Mouse (Mus musculus) forebrain, embryonic 15.5 days (tissue): Measurements from ENCODE around the gene Tmtc4. TPM values are rescaled to one million over a fixed set of nuclear protein-coding genes. Genes with fewer than 3 reads are reported as not detected.

Experiments used
- ATAC-seq: fragments of 200-750 bp; cut with Nextera tagmentation; replicated peaks from 2 replicates; pipeline ENCODE4 v1.8.0; 2017; ENCODE audit warnings: mild to moderate bottlenecking, moderate TSS enrichment, moderate library complexity
- H3K27ac ChIP-seq: fragments of 300-500 bp; sonication (generic); replicated peaks from 2 replicates; pipeline ENCODE4 v1.5.1; 2015; ENCODE audit warnings: mild to moderate bottlenecking, inconsistent platforms
- H3K27me3 ChIP-seq: fragments of 300-500 bp; sonication (generic); 2 replicates; pipeline ENCODE4 v1.6.1; 2015; ENCODE audit warnings: inconsistent platforms
- H3K36me3 ChIP-seq: fragments of 300-500 bp; sonication (generic); 2 replicates; pipeline ENCODE4 v1.6.1; 2015; ENCODE audit warnings: mild to moderate bottlenecking, inconsistent platforms
- H3K4me1 ChIP-seq: fragments of 300-500 bp; sonication (generic); 2 replicates; pipeline ENCODE4 v1.6.1; 2015; ENCODE audit warnings: inconsistent platforms
- H3K4me2 ChIP-seq: fragments of 300-500 bp; sonication (generic); replicated peaks from 2 replicates; pipeline ENCODE4 v1.6.1; 2015; ENCODE audit warnings: mild to moderate bottlenecking, inconsistent platforms
- H3K4me3 ChIP-seq: fragments of 300-500 bp; sonication (generic); 2 replicates; pipeline ENCODE4 v1.5.1; 2015; ENCODE audit warnings: mild to moderate bottlenecking, inconsistent platforms
- H3K9ac ChIP-seq: fragments of 300-500 bp; sonication (generic); replicated peaks from 2 replicates; pipeline ENCODE4 v1.6.1; 2015; ENCODE audit warnings: mild to moderate bottlenecking, inconsistent platforms
- H3K9me3 ChIP-seq: fragments of 300-500 bp; sonication (generic); 2 replicates; pipeline ENCODE4 v1.6.1; 2016; ENCODE audit warnings: inconsistent platforms
- WGBS: fragments of 180-500 bp; shearing (Covaris S2); methylation state at CpG from one replicate; pipeline ENCODE4 v1.1.7; 2015; ENCODE audit warnings: mixed read lengths; 5-methylcytosine and 5-hydroxymethylcytosine counted together
- polyA plus RNA-seq: library from polyadenylated mRNA; unstranded; fragments of >200 nt; fragmentation: Nextera tagmentation; extraction: Ambion mirVana; gene quantifications from 2 replicates; pipeline ENCODE4 v1.2.1, GENCODE M21; 2015

The Tmtc4 gene
- polyA plus RNA-seq, 1 experiment from 2014 or later = 39.1 TPM

- peak; percentile 83 for ATAC-seq
Observed at GRCm38 (mm10) chr14:122912812-122913498, 70.9 kb downstream of the Tmtc4 start.

GRCm38 (mm10) chr14:122912137-122912536 lies 71.7 kb downstream of the Tmtc4 start:
- Histone ChIP-seq H3K9ac (no peak overlapping the region), H3K36me3 (0 out of 2 replicates have a peak, but pooled peaks cover 3% of the 10 kb centered on the region), H3K27me3 (peaks cover 12% of the 10 kb centered on the region; the same call in 1 of the 2 replicates), H3K4me3 (0 out of 2 replicates have a peak overlapping the region, but pooled peaks have one; percentile 49), H3K4me2 (peak overlapping the region; percentile 88), H3K27ac (no peak overlapping the region), H3K4me1 (peaks cover 10% of the 10 kb centered on the region; the same call in 1 of the 2 replicates), H3K9me3 (peaks cover under 1% of the 10 kb centered on the region; the same call in 1 of the 2 replicates)
- WGBS = 38% methylated on average over 1 of the region's 1 CpGs
- ATAC-seq = no peak

More at GRCm38 (mm10) chr14:122912812-122913498, 70.9 kb downstream of the Tmtc4 start:
- Histone ChIP-seq H3K4me1 (peaks cover 10% of the 10 kb centered on the region; the same call in 1 of the 2 replicates), H3K9me3 (no peaks in the 10 kb centered on the region; the same call in 1 of the 2 replicates), H3K4me2 (peak overlapping the region; percentile 88), H3K27ac (no peak overlapping the region), H3K9ac (peak overlapping the region; percentile 52), H3K4me3 (peak overlapping the region; percentile 49), H3K27me3 (peaks cover 12% of the 10 kb centered on the region; the same call in 1 of the 2 replicates), H3K36me3 (0 out of 2 replicates have a peak, but pooled peaks cover 3% of the 10 kb centered on the region)
- under 1% methylated on average over 50 of the region's 58 CpGs for WGBS

GRCm38 (mm10) chr14:122911265-122911664 lies 72.6 kb downstream of the Tmtc4 start:
- H3K9me3 ChIP-seq = peaks cover 4% of the 10 kb centered on the region; the same call in 1 of the 2 replicates
- no peak overlapping the region for H3K4me2 ChIP-seq
- peaks cover 12% of the 10 kb centered on the region; the same call in 1 of the 2 replicates for H3K27me3 ChIP-seq
- no peak overlapping the region for H3K4me3 ChIP-seq
- H3K4me1 ChIP-seq = peaks cover 10% of the 10 kb centered on the region; the same call in 1 of the 2 replicates
- no peak for ATAC-seq
- H3K9ac ChIP-seq = no peak overlapping the region
- H3K27ac ChIP-seq = no peak overlapping the region
- H3K36me3 ChIP-seq = no peaks in the 10 kb centered on the region

- no peak overlapping the region for H3K4me2 ChIP-seq
- H3K9ac ChIP-seq = no peak overlapping the region
- peaks cover 10% of the 10 kb centered on the region; the same call in 1 of the 2 replicates for H3K4me1 ChIP-seq
- WGBS = 91% methylated on average over 5 of the region's 5 CpGs
- H3K27me3 ChIP-seq = peaks cover 12% of the 10 kb centered on the region; the same call in 1 of the 2 replicates
- H3K4me3 ChIP-seq = no peak overlapping the region
- H3K27ac ChIP-seq = no peak overlapping the region
- H3K36me3 ChIP-seq = no peaks in the 10 kb centered on the region
- H3K9me3 ChIP-seq = peaks cover 4% of the 10 kb centered on the region; the same call in 1 of the 2 replicates
- ATAC-seq = no peak
Observed at GRCm38 (mm10) chr14:122909368-122910091, 74.3 kb downstream of the Tmtc4 start.

- Histone ChIP-seq H3K4me2 (no peak overlapping the region), H3K27me3 (peaks cover 4% of the 10 kb centered on the region; the same call in 1 of the 2 replicates), H3K4me3 (no peak overlapping the region), H3K4me1 (peaks cover 11% of the 10 kb centered on the region), H3K36me3 (no peaks in the 10 kb centered on the region), H3K9me3 (peaks cover 4% of the 10 kb centered on the region; the same call in 1 of the 2 replicates), H3K9ac (no peak overlapping the region), H3K27ac (no peak overlapping the region)
- ATAC-seq = no peak
- 97% methylated on average over 4 of the region's 4 CpGs for WGBS
Observed at GRCm38 (mm10) chr14:122908075-122908474, 75.8 kb downstream of the Tmtc4 start.

GRCm38 (mm10) chr14:122905007-122905406 lies 78.8 kb downstream of the Tmtc4 start:
- Histone ChIP-seq H3K4me3 (no peak overlapping the region), H3K9ac (no peak overlapping the region), H3K36me3 (no peaks in the 10 kb centered on the region), H3K27ac (no peak overlapping the region), H3K27me3 (no peaks in the 10 kb centered on the region), H3K4me1 (peaks cover 20% of the 10 kb centered on the region), H3K4me2 (no peak overlapping the region), H3K9me3 (peaks cover 4% of the 10 kb centered on the region; the same call in 1 of the 2 replicates)
- 97% methylated on average over 1 of the region's 1 CpGs for WGBS
- no peak for ATAC-seq

- Histone ChIP-seq H3K4me3 (no peak overlapping the region), H3K27me3 (no peaks in the 10 kb centered on the region), H3K4me1 (peaks cover 20% of the 10 kb centered on the region), H3K27ac (no peak overlapping the region), H3K36me3 (no peaks in the 10 kb centered on the region), H3K9me3 (peaks cover 4% of the 10 kb centered on the region; the same call in 1 of the 2 replicates), H3K4me2 (no peak overlapping the region), H3K9ac (no peak overlapping the region)
- ATAC-seq = no peak
- WGBS = 45% methylated on average over 2 of the region's 2 CpGs
Observed at GRCm38 (mm10) chr14:122903923-122904351, 79.9 kb downstream of the Tmtc4 start.

- no peak overlapping the region for H3K27ac ChIP-seq
- H3K9ac ChIP-seq = no peak overlapping the region
- ATAC-seq = peak; percentile 88
- peaks cover 4% of the 10 kb centered on the region; the same call in 1 of the 2 replicates for H3K9me3 ChIP-seq
- H3K36me3 ChIP-seq = no peaks in the 10 kb centered on the region
- H3K27me3 ChIP-seq = no peaks in the 10 kb centered on the region
- 28% methylated on average over 4 of the region's 4 CpGs for WGBS
- peaks cover 20% of the 10 kb centered on the region for H3K4me1 ChIP-seq
- H3K4me2 ChIP-seq = no peak overlapping the region
- H3K4me3 ChIP-seq = no peak overlapping the region
Observed at GRCm38 (mm10) chr14:122902884-122903283, 81.0 kb downstream of the Tmtc4 start.

GRCm38 (mm10) chr14:122902136-122902535 lies 81.7 kb downstream of the Tmtc4 start:
- H3K27ac ChIP-seq = no peak overlapping the region
- 45% methylated on average over 2 of the region's 2 CpGs for WGBS
- H3K4me2 ChIP-seq = no peak overlapping the region

GRCm38 (mm10) chr14:122901715-122902114 lies 82.1 kb downstream of the Tmtc4 start:
- Histone ChIP-seq H3K27ac (no peak overlapping the region), H3K9ac (no peak overlapping the region), H3K4me1 (peaks cover 20% of the 10 kb centered on the region), H3K36me3 (no peaks in the 10 kb centered on the region), H3K4me2 (no peak overlapping the region), H3K9me3 (no peaks in the 10 kb centered on the region), H3K27me3 (no peaks in the 10 kb centered on the region; the same call in 1 of the 2 replicates), H3K4me3 (no peak overlapping the region)
- 90% methylated on average over 2 of the region's 2 CpGs for WGBS
- no peak for ATAC-seq

More at GRCm38 (mm10) chr14:122902136-122902535, 81.7 kb downstream of the Tmtc4 start:
- H3K4me1 ChIP-seq = peaks cover 20% of the 10 kb centered on the region
- no peak overlapping the region for H3K4me3 ChIP-seq
- 0 out of 2 replicates have a peak, but pooled peaks cover 3% of the 10 kb centered on the region for H3K9me3 ChIP-seq
- H3K9ac ChIP-seq = no peak overlapping the region
- no peak for ATAC-seq
- no peaks in the 10 kb centered on the region; the same call in 1 of the 2 replicates for H3K27me3 ChIP-seq
- no peaks in the 10 kb centered on the region for H3K36me3 ChIP-seq

- H3K9ac ChIP-seq = no peak overlapping the region
- no peak overlapping the region for H3K27ac ChIP-seq
- ATAC-seq = no peak
- no peak overlapping the region for H3K4me2 ChIP-seq
- 72% methylated on average over 3 of the region's 3 CpGs for WGBS
- H3K4me1 ChIP-seq = peaks cover 20% of the 10 kb centered on the region
- no peaks in the 10 kb centered on the region for H3K36me3 ChIP-seq
- no peaks in the 10 kb centered on the region; the same call in 1 of the 2 replicates for H3K27me3 ChIP-seq
- H3K9me3 ChIP-seq = no peaks in the 10 kb centered on the region
- no peak overlapping the region for H3K4me3 ChIP-seq
Observed at GRCm38 (mm10) chr14:122901177-122901576, 82.7 kb downstream of the Tmtc4 start.

- Histone ChIP-seq H3K27ac (no peak overlapping the region), H3K4me3 (no peak overlapping the region), H3K9ac (no peak overlapping the region), H3K36me3 (no peaks in the 10 kb centered on the region), H3K27me3 (no peaks in the 10 kb centered on the region; the same call in 1 of the 2 replicates), H3K4me2 (no peak overlapping the region), H3K4me1 (peaks cover 20% of the 10 kb centered on the region), H3K9me3 (no peaks in the 10 kb centered on the region)
- peak; percentile 71 for ATAC-seq
Observed at GRCm38 (mm10) chr14:122900679-122901078, 83.2 kb downstream of the Tmtc4 start.
